Mouse (Mus musculus) left cerebral cortex, adult 6 months (tissue): ENCODE measurements around the gene Hhipl1. TPM values are rescaled to one million over a fixed set of nuclear protein-coding genes. Genes with fewer than 3 reads are reported as not detected.

Source experiments
- long read RNA-seq, 2 experiments: library from polyadenylated mRNA; unstranded; transcript quantifications; one replicate each; pipeline ENCODE4 v2.0.0; 2019 to 2020
- polyA plus RNA-seq: library from polyadenylated mRNA; unstranded; fragments of <200 nt; fragmentation: Nextera tagmentation; gene quantifications from 2 replicates; pipeline ENCODE4 v1.2.3, GENCODE M21; 2021

Gene Hhipl1
- polyA plus RNA-seq = 1.4 and 2.2 TPM in 2 replicates
- long read RNA-seq, experiment 1, full-length matches to known transcripts = 4 of 21 reads
- long read RNA-seq, experiment 1, partial matches to known transcripts = 3 of 21 reads
- long read RNA-seq, experiment 1, other reads (novel, unspliced or antisense) = 14 of 21 reads
- long read RNA-seq, experiment 2, partial matches to known transcripts = 1 of 2 reads
- long read RNA-seq, experiment 2, other reads (novel, unspliced or antisense) = 1 of 2 reads

DNA sequence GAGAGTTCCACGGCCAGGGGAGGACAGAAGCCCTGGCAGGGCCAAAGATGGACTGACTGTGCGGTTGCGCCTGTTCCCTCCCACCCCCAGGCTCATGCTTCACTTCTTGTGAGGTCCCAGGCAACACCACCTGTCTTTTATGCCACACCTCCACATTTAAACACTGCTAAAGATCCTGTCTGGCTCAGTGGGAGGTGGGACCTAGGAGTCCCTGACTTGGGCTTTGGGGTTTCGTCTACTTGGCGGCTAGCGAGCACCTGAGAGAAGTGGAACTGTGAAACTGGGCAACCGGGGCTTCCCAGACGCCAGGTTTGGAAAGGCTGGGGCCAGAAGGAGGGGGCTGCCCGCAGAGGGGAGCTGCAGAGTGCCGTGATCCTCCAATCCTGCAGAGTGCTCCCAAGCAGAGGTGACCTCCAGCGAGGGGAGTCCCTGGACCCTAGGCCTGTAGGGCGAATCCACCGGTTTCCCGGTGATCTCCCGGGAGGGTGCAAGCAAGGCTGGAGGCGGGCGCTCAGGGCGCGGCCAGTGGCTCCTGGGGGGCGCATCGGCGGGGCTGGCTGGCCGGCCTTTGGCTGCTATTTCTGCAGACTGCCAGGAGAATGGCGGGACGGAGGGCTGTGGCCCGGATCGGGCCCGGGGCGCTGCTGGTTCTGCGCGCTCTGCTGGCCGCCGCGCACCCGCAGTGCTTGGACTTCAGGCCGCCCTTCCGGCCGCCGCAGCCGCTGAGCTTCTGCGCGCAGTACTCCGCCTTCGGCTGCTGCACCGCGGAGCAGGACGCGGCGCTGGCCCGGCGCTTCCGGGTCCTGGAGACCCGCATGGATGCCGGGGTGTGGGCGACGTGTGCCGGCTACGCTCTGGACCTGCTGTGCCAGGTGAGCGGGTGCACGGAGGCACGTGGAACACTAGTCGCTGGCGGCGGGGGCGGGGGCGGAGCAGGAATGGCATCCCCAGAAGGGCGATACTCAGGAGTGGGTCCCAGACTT, at the start of gene Hhipl1:
Gene Hhipl1 (plus strand): TSS at position 459 of the 983 bp plus-strand sequence.

DNA sequence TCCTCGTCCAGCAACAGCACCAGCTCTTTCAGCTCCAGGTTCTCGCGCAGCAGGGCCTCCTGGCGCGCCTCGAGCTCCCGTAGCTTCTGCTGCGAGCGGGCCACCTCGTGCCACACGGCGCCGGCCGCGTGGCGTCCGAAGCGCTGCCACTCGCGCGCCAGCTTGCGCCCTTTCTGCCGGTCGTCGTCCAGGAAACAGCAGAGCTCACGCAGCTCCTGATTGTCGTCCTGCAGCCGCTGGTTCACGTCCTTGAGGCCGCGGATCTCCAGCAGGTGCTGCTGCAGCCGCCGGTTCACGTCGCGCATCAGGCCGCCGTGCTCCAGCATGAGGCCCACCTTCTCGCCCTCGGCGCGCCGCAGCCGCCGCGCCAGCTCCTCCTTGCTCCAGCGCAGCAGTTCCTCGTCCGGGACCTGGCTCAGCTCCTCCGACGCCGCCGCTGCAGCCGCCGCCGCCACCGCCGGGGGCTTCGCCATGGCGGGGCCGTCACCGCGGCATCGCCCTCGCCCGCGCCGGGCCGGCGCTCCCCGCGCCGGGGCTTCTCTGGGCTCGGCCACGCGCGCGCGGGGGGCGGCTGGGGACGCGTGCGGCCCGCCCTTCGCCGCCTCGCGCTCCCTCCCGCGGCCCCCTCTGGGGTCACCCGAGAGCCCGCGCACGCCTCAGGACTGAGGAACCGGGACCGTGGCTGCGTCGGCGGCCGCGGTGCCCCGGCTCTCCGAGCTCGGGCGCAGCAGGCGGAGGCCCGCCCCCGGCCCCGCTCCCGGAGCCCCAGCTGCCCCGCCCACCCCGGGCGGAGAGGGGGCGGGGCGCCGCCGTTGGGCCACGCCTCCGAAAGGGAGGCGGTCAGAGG, 31.2 kb upstream of the Hhipl1 start, which contains the start of gene Ccdc85c:
Gene Ccdc85c (minus strand): TSS at position 765 of the 847 bp plus-strand sequence.

DNA sequence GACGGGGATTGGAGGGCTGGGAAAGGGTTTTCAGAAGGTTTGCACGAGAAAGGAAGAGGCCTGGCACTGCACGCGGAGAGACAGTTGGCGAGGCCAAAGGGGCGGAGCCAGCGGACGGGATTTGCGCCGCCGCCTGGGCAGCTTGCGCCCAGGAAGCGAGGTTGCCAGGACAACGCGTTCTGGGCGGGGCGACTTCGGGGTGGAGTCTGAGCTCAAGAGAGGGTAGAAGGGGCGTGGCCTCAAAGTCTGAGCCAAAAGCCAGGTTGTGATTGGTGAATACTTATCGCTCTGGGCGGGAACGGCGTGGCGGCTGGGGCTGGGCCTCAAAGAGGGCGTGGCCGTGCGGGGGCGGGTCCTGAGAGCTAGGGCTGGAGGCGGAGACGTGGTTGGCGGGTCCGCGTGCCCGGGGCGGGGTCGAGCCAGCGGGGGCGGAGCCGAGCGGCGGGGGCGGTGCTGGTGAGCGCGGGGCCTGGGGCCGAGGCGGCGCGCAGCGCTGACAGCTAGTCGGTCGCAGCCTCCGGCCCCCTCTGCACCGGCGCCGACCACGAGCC, 27.9 kb downstream of the Hhipl1 start, which contains the start of gene Cyp46a1:
Gene Cyp46a1 (plus strand): TSS at position 487 of the 551 bp plus-strand sequence.

GRCm38 (mm10) chr12:108370596-108371428, 64.7 kb downstream of the Hhipl1 start, which contains the start of gene Eml1:
Gene Eml1 (plus strand): TSS chr12:108370957.

Other genes starting within 250 kb of the Hhipl1 start
- 95.0 and 116 TPM in 2 replicates for gene Setd3, start 127.0 kb upstream of the Hhipl1 start, polyA plus RNA-seq
- gene Ccnk, start 126.7 kb upstream of the Hhipl1 start, polyA plus RNA-seq = 5.4 and 8.9 TPM in 2 replicates
- 26.0 and 41.1 TPM in 2 replicates for gene Ccdc85c, start 30.8 kb upstream of the Hhipl1 start, polyA plus RNA-seq
- gene Cyp46a1, start 28.1 kb downstream of the Hhipl1 start, polyA plus RNA-seq = 122 and 266 TPM in 2 replicates
- gene Eml1, start 64.7 kb downstream of the Hhipl1 start, polyA plus RNA-seq = 28.4 and 35.8 TPM in 2 replicates
- gene Evl, start 248.4 kb downstream of the Hhipl1 start, polyA plus RNA-seq = 39.5 and 48.6 TPM in 2 replicates